Mouse (Mus musculus) layer of hippocampus, adult 9-11 months (tissue): ENCODE data around the gene Ccdc83.

Experiments used
- DNase-seq: peaks from one replicate; pipeline ENCODE4 v3.0.0; 2022

Gene Ccdc83

GRCm38 (mm10) chr7:90265289-90265970 lies at the start of gene Ccdc83:
Gene Ccdc83, minus strand, starts transcription at chr7:90265777.
- DNase-seq, result peak; percentile 77

GRCm38 (mm10) chr7:90313421-90313820 lies 47.8 kb upstream of the Ccdc83 start:
- DNase-seq, result no peak

DNA sequence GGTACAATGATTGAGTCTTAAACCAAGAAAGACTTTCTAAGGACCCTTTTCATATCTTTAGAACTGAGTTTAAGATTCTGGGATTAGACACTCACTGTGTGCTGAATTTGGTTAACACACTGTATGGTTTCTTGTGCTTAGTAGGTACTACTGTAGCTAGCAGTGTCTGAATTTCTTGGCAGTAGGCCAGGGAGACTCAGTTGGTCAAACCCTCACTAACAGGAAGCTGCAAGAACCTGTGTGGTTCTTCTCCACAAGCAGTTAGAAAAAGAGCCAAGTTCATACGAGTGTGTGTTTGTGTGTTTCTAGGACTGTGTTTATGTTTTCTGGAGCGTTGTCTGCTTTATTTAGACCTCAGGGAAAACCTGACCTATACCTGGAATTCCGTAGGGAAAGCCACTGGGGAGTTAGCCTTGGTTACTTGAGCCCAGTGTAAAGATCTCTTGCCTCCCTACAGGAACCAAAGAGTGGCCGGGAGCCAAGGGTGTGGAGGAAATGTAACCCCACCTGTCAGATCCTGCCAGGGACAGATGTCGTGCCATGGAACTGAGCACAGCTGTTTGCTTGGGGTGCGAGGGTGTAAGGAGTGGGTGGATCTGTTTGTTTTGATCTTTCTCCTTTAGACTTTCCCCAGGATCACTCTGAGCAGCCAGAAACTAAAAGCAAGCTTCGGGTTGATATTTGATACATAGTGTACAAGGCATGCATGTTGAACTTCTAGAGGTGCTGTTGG lies 46.7 kb upstream of the Ccdc83 start:
- no peak for DNase-seq

- DNase-seq, result peak; percentile 68
Measured at GRCm38 (mm10) chr7:90308003-90308402, 42.4 kb upstream of the Ccdc83 start.

DNA sequence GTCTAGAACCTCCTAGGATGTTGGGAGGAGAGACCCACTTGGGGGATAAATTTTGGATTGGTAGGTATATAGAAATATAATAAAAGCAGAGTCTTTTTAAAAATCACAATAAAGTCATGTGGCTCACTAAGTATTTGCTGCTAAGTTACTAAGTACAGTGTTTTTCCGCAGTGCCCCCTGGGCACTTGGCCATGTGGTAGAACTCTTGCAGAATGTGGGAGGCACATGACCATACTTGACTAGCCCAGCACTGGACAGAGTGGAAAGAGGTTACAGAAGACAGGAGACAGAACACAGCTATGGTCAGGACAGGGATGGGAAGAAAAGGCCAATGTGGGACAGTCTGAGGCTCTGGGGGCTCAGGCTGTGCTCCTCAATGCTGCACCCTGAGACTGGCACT lies 41.4 kb upstream of the Ccdc83 start:
- DNase-seq, result no peak

DNA sequence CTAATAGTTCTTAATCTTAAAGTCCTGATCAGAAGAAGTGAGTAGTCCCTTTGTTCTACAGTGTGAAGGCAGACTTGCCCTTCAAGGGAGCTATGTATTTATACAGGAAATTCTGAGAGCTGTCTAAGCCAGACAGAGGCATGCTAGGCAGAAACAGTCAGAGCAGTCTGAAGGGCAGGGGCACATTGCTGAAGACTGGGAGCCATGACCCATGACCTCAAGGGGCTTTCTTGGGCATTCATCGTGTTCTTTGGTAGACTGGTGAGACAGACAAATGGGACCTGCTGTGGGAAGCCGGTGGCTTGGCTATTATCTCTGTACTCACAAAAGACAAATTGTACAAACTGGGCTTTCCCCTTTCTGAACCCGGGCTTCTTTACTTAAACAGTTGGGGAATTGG lies 40.5 kb upstream of the Ccdc83 start:
- DNase-seq, result no peak

DNA sequence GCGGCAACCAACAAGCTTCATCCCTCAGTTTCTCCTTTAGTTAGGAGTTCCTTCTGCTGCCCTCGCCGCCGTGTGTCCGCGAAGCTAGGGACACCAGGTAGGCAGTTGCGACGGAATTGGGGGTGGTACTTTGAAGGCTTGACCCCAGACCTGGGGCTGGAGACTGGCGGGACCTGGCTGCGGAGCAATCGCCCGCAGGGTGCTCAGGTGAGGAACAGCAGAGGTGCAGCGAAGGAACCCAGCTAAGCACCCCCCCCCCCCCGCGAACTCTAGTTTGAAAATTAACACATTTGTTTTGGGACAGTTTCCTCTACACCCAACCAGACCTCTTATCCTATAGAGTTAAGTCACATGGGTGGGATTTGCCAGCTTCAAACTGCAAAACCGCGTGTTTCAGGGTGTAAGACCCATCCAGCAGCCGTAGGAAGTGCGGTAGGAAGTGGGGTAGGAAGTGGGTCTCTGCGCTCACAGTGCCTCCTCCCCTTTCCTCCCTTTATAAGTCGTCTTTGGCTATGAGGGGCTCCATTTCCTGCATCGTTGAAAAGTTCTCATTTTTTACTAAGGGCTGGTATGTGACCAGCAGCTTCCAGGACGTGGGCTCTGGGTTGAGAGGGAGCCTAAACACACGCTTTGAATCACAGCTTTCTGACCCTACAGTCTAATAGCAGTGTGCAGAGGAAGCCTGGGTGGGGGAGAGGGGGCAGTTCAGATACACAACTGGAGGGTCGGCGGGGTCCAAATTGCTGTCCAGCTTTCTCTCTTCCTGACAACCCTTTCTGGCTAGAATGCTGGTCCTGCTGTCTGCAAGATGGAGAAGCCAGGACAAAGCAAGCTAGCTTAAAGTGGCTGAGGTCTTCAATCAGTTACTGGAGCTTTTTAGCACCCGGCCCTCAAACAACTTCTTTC lies 37.3 kb upstream of the Ccdc83 start:
- no peak for DNase-seq

DNA sequence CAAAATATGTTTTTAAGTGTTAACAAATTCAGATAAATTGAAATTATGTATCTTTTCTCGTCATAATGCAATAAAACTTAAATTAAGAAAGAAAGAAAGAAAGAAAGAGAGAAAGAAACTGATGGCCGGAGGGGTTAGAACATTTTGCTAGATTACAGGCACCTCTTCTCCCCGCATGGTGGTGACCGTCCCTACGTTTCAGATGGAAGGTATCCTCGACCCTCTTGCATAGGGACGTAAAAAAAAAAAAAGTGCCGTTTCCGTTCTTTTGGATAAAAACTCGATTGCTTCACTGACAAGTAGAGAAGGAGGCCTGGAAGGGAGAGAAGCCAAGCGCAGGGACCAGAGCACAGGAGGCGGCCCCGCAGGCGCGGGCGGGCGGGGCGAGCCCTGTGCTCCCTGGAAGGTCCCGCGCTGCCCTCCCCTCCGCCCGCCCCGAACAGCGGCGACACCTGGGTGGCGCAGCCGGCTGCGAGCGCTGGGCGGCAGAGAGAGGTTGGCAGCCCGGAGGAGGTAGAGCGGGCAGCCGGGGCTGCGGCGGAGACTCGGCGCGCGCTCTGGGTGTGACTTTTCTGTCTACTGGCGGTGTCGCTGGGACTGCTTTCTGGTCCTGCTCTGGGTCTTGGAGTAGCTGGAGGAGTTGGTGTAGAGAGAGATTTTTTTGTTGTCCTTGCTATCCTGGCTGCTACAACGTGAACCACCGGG lies 36.5 kb upstream of the Ccdc83 start, which contains the start of gene Sytl2:
Gene Sytl2 (plus strand): TSS at position 311 of the 705 bp plus-strand sequence.
- no peak for DNase-seq

- no peak for DNase-seq
Measured at GRCm38 (mm10) chr7:90291885-90292284, 26.3 kb upstream of the Ccdc83 start.

DNA sequence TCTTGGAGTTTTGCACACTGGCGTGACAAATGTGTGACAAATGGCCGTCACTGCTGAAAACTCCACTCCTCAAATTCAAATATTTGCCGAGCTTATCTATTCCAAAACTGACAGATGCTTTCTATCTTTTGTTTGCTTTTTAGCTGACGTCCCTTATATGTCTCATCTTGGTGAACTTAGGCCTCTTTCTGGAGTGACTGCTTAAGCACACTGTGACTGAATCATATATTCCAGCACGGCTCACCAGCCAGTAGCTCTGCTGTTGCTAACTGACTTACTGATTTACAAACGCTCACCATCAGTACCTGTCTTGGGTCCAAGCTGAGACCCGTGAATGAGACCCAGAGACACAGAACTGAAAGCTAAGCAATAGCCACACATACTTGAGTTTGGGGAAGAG lies 19.2 kb upstream of the Ccdc83 start:
- DNase-seq, result no peak

- DNase-seq, result no peak
Measured at GRCm38 (mm10) chr7:90282786-90283185, 17.2 kb upstream of the Ccdc83 start.

DNA sequence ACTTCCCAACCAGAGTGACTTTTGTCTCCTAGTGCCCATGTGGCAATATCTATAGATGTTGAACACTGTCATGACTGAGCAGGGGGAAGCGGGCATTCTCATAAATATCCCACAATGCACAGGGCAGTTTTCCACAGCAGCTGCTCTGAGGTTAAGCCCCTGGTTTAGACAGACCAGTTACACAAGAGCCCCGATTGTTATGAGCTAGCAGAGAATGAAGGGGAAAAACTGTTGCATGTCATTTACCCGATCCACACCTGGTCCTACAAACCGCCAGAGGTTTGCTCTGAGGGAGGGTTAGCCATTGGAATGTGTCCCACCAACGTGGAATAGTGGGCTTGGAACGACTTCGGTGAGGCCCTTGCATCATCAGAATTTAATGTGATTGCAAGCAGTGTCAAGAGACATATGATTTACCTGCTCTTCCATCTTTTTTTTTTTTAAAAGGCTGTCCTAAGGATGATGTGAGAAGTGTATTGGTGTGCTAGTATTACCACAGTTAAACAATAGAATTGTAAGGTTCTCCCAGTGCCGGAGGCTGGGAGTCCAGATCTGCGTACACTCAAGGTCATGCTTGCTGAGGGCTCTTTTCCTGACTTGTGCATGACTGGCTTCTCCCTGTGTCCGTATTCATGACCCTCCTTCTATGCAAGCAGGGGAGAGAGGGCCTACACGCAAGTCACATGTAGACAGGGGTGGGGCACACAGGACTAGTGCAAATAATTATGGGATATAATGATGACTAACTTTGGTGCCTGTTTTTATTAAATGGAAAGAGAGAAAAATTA lies 16.4 kb upstream of the Ccdc83 start:
- DNase-seq, result no peak

- DNase-seq, result no peak
Measured at GRCm38 (mm10) chr7:90280878-90281277, 15.3 kb upstream of the Ccdc83 start.

- no peak for DNase-seq
Measured at GRCm38 (mm10) chr7:90280274-90280875, 14.8 kb upstream of the Ccdc83 start.

- no peak for DNase-seq
Measured at GRCm38 (mm10) chr7:90279136-90279535, 13.6 kb upstream of the Ccdc83 start.

DNA sequence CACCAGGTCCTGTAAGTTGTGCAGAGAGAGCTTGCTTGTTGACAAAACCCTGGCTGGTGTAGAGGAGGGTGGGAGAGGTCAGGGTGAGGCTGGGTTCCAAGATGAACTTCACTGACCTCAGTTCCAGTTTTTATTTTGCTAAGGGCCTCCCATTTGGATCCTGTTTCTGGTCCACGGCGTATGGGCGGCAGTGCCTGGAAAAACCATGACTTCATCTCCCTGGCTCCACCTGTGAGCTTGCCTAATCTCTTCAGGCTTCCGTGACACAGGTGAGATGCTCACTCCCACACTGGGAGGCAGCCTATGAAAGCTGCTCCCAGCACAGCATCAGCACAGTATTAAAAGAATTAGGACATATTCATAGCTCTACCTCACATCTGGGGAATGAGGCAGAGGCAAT lies 12.2 kb upstream of the Ccdc83 start:
- DNase-seq, result no peak

- no peak for DNase-seq
Measured at GRCm38 (mm10) chr7:90277246-90277645, 11.7 kb upstream of the Ccdc83 start.

DNA sequence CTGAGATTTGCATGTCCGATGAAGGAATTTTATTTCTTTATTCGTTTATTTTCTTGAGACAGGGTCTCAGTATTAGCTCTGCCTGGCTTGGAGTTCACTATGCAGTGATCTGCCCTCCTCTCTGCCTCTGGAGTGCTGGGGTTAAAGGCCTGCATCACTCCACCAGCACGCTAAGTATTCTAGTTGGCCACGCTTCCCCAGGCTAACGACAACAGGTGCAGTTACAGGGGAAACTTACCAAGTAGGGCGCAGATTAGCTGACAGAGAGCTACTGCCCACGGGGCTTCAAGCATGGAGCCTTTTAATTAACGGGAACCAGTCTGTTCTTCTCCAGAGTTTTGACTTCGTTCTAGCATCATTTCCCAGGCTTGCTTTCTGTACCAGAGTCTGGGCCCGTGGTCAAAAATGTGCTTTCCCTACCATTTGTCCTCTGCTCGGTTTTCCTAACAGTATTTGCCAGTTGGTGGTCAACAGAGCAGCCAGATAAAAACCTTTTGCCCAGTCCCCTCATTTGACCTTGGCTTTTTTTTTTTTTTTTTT lies 9.1 kb upstream of the Ccdc83 start:
- no peak for DNase-seq

GRCm38 (mm10) chr7:90270141-90270540 lies 4.6 kb upstream of the Ccdc83 start:
- DNase-seq, result no peak

DNA sequence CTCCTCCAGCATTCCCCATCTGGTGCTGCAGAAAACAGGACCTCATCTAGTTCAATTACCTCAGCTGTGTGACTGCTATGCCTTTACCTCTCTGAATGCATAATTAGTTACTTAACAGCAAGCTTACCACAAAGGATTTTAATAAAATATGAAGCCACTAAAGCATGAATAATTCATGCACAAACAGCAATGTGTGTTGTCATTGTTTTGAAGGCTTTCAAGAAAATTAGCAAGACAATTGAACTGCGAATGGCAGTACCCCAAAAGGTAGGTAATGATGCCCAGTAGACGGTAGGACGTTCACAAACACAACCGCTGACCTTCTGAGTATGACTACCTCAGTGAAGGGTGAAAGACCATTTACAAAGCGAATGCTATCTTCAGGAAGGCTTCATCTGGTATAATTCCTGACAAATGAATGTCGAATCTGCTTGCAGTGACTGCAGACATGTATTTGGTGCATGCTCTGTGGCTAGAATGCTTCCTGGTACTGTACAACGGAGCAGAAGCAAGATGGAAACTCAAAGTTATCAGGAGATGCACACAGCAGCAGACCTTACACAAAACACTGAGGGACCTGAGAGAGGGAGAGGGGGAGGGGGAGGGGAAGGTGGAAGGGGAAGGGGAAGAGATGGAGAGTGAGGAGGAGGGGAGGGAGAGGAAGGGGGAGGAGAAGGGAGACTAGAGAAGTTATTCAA lies 3.5 kb downstream of the Ccdc83 start:
- DNase-seq, result no peak

GRCm38 (mm10) chr7:90259899-90260298 lies 5.7 kb downstream of the Ccdc83 start:
- no peak for DNase-seq
